Mouse (Mus musculus) hindbrain, embryonic 10.5 days (tissue): Measurements from ENCODE around the gene Gm9747. TPM values are rescaled to one million over a fixed set of nuclear protein-coding genes. Genes with fewer than 3 reads are reported as not detected.

ENCODE experiments used
- polyA plus RNA-seq: library from polyadenylated mRNA; unstranded; fragments of >200 nt; fragmentation: Nextera tagmentation; extraction: Ambion mirVana; gene quantifications from 2 replicates; pipeline ENCODE4 v1.2.1, GENCODE M21; 2016

The Gm9747 gene
- polyA plus RNA-seq, 1 experiment from 2014 or later, result 25.1 TPM

Other genes with a start within 250 kb of the Gm9747 start
- gene Irs1, start 58.3 kb downstream of the Gm9747 start, polyA plus RNA-seq, result 8.3 and 9.3 TPM in 2 replicates
- gene Rhbdd1, start 83.3 kb downstream of the Gm9747 start, polyA plus RNA-seq, result 9.0 and 9.7 TPM in 2 replicates